Mouse (Mus musculus) central nervous system, embryonic 18 days (tissue): ENCODE data around the gene Gars. TPM values are rescaled to one million over a fixed set of nuclear protein-coding genes. Genes with fewer than 3 reads are reported as not detected.

Experiments
- polyA plus RNA-seq: library from polyadenylated mRNA; depleted of rRNA; stranded (reverse); fragments of >200 nt; gene quantifications from 2 replicates; pipeline ENCODE4 v1.2.3, GENCODE M21; 2012; rRNA removed

The Gars gene
- 135 and 138 TPM in 2 replicates for polyA plus RNA-seq

DNA sequence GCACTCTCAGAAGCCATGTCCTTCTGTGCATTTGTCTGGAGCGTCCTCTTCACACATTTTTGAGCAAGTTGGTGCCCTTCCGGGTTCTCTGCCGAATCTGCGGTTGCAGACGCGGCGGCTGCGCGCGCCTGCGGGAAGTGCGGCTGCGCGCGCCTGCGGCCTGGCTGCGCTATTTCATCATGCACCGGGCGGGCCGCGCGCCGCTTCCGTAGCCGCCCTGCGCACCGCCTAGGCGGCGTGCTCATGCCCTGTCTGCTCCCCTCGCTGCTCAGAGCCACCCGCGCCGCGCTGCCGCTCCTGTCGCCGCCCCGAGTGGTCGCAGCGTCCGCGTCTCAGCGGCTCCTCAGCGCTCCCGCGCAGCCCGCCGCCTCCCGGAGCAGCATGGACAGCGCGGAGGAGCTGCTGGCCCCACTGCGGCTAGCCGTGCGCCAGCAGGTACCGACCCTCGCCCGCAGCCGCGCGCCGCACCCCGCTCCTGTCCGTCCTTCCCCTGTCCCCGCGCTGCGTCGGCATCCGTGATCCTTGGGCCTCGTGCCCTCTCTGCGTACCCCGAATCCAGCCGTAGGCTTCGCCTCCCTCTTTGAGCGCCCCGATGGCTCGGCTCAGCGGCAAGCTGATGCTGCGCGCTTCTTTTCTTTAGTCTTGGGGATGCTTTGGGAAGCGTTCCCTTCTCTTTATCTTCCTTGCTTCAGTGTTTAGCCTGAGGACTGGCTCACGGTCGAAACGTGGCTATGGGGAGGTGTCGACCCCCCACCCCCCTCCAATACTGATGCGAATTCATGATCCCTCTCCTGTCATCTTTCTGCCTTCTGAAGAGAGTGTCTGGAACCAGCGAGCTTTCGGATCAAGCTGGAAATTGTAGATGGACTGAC lies at the start of gene Gars:
TSS of gene Gars (plus strand) at position 209 of the 872 bp plus-strand sequence.

GRCm38 (mm10) chr6:54992734-54993260 lies 45.0 kb upstream of the Gars start, which contains the start of gene Ggct:
Gene Ggct, minus strand, starts transcription at chr6:54992950.

Other genes with a start within 250 kb of the Gars start
- gene Znrf2, start 221.1 kb upstream of the Gars start, polyA plus RNA-seq = 28.1 and 30.0 TPM in 2 replicates
- 4.2 and 4.3 TPM in 2 replicates for gene Nod1, start 65.4 kb upstream of the Gars start, polyA plus RNA-seq
- gene Ggct, start 45.1 kb upstream of the Gars start, polyA plus RNA-seq = 9.5 and 10.1 TPM in 2 replicates
- gene Crhr2, start 95.0 kb downstream of the Gars start, polyA plus RNA-seq = 2.9 and 3.1 TPM in 2 replicates
- gene Inmt, start 137.0 kb downstream of the Gars start, polyA plus RNA-seq = not detected in 2 replicates
- gene Mindy4, start 165.4 kb downstream of the Gars start, polyA plus RNA-seq = 12.8 and 13.0 TPM in 2 replicates